Mouse (Mus musculus): Measurements from ENCODE around the gene Prdx2. TPM values are rescaled to one million over a fixed set of nuclear protein-coding genes. Genes with fewer than 3 reads are reported as not detected.

Prdx2 gene
- polyA plus RNA-seq, 1 experiment from 2014 or later = 1,255 TPM

DNA sequence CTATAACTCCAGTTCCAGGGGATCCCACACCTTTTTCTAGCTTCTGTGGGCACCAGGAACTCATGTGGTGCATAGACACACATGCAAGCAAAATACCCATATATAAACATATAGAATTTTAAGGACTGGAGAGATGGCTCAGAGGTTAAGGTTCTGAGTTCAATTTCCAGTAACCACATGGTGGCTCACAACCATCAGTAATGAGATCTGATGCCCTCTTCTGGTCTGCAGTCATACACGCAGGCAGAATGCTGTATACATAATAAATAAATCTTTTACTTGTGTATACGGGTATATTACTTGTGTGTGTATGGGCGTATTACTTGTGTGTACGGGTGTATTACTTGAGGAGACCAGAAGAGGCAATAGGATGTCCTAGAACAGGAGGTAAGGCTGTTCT lies 5.4 kb upstream of the Prdx2 start:
- Histone ChIP-seq H3K27ac (no peak overlapping the region), H3K9me3 (no peaks in the 10 kb centered on the region), H3K27me3 (ENCODE audit: poor library complexity, severe bottlenecking) (no peaks in the 10 kb centered on the region), H3K36me3 (replicated peaks) (peaks cover 51% of the 10 kb centered on the region), H3K4me3 (no peak overlapping the region), H3K4me1 (peaks cover 40% of the 10 kb centered on the region)
- 87% methylated on average over 4 of the region's 4 CpGs for WGBS
- DNase-seq (ENCODE audit: extremely low spot score, low spot score) = no peak

DNA sequence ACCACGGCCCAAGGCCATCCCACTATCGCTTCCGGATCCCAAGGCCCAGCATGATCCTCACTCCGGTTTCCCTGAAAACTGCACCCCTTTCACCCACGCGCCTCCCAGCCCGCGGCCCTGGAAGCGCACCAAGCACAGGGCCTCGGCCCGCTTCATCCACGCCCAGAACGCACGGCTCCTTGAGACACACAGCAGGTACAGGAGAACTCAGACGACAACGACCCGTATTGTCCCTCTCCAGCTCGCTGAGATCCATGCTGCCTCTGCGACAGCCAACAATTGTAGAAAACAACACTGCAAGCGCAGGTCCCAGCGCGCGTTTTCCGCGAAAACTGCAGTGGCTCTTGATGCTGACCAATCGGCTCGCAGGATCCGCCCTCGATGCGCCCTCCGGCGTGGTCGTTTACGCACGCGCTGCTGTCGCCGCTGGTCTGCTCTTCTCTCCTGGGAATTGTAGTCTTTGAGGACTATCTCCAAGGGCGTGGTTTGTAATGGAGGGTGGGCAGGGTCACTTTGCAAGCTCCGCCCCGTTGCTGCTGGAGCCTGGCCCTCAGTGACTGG lies 3.6 kb upstream of the Prdx2 start:
- under 1% methylated on average over 41 of the region's 41 CpGs for WGBS

GRCm38 (mm10) chr8:84966603-84967002 lies 2.8 kb upstream of the Prdx2 start:
- 52% methylated on average over 3 of the region's 3 CpGs for WGBS
- peaks cover 40% of the 10 kb centered on the region for H3K36me3 ChIP-seq (replicated peaks)

More for the DNA sequence above, 3.6 kb upstream of the Prdx2 start:
- Histone ChIP-seq H3K27me3 (ENCODE audit: poor library complexity, severe bottlenecking) (no peaks in the 10 kb centered on the region), H3K4me3 (peak overlapping the region; percentile 82), H3K9me3 (no peaks in the 10 kb centered on the region), H3K27ac (peak overlapping the region; percentile 86), H3K4me1 (peaks cover 48% of the 10 kb centered on the region), H3K36me3 (replicated peaks) (peaks cover 40% of the 10 kb centered on the region)
- peak; percentile 97 for DNase-seq (ENCODE audit: extremely low spot score, low spot score)

GRCm38 (mm10) chr8:84967532-84968304 lies 1.7 kb upstream of the Prdx2 start:
- peak overlapping the region; percentile 87; the same call in 1 of the 2 replicates for H3K4me3 ChIP-seq
- no peak for DNase-seq (ENCODE audit: extremely low spot score, low spot score)
- H3K4me1 ChIP-seq = peaks cover 60% of the 10 kb centered on the region
- WGBS = 88% methylated on average over 13 of the region's 13 CpGs
- H3K27ac ChIP-seq = no peak overlapping the region; the same call in 1 of the 2 replicates
- H3K9me3 ChIP-seq = no peaks in the 10 kb centered on the region
- peaks cover 40% of the 10 kb centered on the region for H3K36me3 ChIP-seq (replicated peaks)
- H3K27me3 ChIP-seq (ENCODE audit: poor library complexity, severe bottlenecking) = no peaks in the 10 kb centered on the region

More at GRCm38 (mm10) chr8:84966603-84967002, 2.8 kb upstream of the Prdx2 start:
- Histone ChIP-seq H3K4me3 (peak overlapping the region; percentile 82), H3K27me3 (ENCODE audit: poor library complexity, severe bottlenecking) (no peaks in the 10 kb centered on the region), H3K27ac (peak overlapping the region; percentile 86), H3K4me1 (peaks cover 56% of the 10 kb centered on the region), H3K9me3 (no peaks in the 10 kb centered on the region)
- DNase-seq (ENCODE audit: extremely low spot score, low spot score) = no peak

DNA sequence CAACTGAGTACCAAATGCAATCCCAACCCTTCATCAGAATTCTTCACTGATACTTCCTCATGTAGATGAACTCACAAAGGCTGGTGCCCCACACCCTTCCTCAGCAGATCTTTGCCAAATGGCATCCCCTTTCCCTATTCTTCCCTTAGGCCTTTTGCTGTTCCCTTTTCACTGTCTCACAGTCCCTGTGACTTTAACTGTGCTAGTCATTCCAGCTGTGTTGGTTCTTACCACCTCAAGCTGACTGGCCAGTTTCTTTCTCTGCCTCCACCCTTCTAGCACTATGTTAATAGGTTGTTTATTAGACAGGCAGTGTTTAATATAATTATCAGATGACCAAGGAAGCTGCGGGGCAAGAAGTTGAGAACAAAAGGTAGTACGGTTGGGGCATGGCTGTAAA lies 737 bp upstream of the Prdx2 start:
- Histone ChIP-seq H3K4me1 (peaks cover 60% of the 10 kb centered on the region), H3K27me3 (ENCODE audit: poor library complexity, severe bottlenecking) (no peaks in the 10 kb centered on the region), H3K9me3 (no peaks in the 10 kb centered on the region), H3K27ac (peak overlapping the region; percentile 98), H3K36me3 (replicated peaks) (peaks cover 42% of the 10 kb centered on the region), H3K4me3 (peak overlapping the region; percentile 87)
- DNase-seq (ENCODE audit: extremely low spot score, low spot score) = no peak
- WGBS = 38% methylated on average over 2 of the region's 2 CpGs

DNA sequence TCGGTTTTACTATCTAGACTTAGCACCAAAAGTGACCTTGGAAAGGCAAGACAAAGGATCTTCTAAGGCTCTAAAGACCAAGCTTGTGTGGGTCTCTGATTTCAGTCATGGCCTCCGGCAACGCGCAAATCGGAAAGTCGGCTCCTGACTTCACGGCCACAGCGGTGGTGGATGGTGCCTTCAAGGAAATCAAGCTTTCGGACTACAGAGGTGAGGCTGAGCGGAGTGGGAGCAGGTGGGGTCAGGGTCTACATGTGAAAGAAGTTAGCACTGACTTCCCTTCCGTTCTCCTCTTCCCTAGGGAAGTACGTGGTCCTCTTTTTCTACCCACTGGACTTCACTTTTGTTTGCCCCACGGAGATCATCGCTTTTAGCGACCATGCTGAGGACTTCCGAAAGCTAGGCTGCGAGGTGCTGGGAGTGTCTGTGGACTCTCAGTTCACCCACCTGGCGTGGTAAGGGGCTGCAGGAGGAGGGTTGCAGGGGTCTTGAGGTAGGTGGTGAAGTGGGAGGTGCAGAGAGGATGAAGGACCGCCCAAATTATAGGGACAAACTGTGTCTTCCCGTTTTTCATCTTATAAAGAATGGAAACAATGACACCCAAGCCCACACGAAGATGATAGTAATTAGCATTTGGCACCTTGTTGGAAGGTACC lies 876 bp downstream of the Prdx2 start:
- Histone ChIP-seq H3K27me3 (ENCODE audit: poor library complexity, severe bottlenecking) (no peaks in the 10 kb centered on the region), H3K4me3 (peak overlapping the region; percentile 87), H3K36me3 (replicated peaks) (peaks cover 50% of the 10 kb centered on the region), H3K9me3 (no peaks in the 10 kb centered on the region), H3K27ac (peak overlapping the region; percentile 98), H3K4me1 (peaks cover 56% of the 10 kb centered on the region)
- no peak for DNase-seq (ENCODE audit: extremely low spot score, low spot score)
- WGBS = 14% methylated on average over 21 of the region's 21 CpGs

DNA sequence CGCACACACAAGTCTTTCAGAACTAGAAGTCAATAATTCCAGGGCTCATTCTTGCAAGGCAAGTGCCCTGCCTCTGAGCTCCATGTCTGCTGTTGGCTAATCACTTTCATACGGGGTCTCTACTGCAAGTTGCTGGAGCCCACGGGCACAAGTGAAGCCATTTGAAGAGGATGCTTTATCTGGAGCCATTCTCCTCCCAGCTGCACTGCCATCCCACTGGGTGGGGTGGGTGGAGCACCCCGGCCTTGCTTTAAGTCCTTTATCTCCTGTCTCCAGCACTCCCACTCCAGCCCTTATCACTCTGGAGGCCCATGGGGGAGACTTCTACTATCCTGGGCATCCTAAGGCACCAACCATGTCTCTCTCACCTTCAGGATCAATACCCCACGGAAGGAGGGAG lies 1.5 kb downstream of the Prdx2 start:
- peak overlapping the region; percentile 98 for H3K27ac ChIP-seq
- peaks cover 58% of the 10 kb centered on the region for H3K4me1 ChIP-seq

DNA sequence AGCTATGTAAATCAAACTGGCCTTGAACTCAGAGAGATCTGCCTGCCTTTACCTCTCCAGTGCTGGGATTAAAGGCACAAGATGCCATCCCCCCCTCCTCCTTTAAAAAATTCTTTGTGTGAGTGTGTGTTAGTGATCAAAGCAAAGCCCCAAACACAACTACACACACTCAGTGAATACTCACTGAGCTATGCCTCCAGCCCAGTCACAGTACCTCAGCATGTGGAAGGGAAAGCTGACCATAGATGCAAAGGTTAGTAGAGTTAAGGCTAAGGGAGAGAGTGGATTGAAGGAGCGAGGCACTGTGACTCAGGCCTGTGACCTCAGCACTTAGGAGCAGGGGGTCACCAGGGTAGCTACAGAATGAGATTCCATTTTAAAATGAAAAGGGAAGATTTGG lies 3.7 kb downstream of the Prdx2 start:
- H3K4me3 ChIP-seq = no peak overlapping the region
- no peaks in the 10 kb centered on the region for H3K9me3 ChIP-seq
- peaks cover 15% of the 10 kb centered on the region for H3K27me3 ChIP-seq (ENCODE audit: poor library complexity, severe bottlenecking)
- peaks cover 50% of the 10 kb centered on the region for H3K36me3 ChIP-seq (replicated peaks)
- peaks cover 59% of the 10 kb centered on the region for H3K4me1 ChIP-seq
- H3K27ac ChIP-seq = no peak overlapping the region
- no peak for DNase-seq (ENCODE audit: extremely low spot score, low spot score)
- 77% methylated on average over 1 of the region's 1 CpGs for WGBS

More for the DNA sequence above, 1.5 kb downstream of the Prdx2 start:
- Histone ChIP-seq H3K4me3 (peak overlapping the region; percentile 87), H3K9me3 (no peaks in the 10 kb centered on the region), H3K27me3 (ENCODE audit: poor library complexity, severe bottlenecking) (no peaks in the 10 kb centered on the region), H3K36me3 (replicated peaks) (peaks cover 50% of the 10 kb centered on the region)
- DNase-seq (ENCODE audit: extremely low spot score, low spot score) = no peak
- 72% methylated on average over 5 of the region's 5 CpGs for WGBS

DNA sequence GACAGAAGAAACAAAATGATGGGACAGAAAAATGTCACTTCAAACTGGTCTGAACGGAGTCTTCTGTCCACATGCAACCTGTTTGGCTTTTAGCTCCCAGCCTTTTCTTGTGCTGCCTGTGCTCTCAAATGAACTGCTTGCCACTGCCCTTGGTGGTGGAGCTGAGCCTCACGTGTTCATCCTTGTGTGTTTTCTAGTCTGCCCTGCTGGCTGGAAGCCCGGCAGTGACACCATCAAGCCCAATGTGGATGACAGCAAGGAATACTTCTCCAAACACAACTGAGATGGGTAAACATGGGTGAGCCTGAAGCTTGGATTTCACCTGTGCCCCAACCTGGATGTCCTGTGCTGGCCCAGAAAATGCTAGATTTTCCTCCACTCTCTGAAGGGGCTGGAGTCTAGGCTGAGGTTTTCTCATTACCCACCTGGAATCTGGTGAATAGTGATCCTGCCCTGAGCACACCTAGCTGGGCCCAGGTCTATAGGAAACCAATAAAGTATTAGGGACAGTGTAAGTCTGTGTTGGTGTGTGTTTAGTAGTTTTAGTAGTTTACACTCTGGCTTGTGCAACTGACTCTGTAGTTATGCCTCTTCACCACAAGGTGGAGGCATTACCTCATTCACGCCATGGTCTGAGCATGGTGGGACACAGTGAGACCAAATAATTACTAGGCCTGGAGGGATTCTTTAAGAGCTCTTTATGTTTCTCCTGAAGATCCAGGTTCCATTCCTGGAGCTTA lies 4.6 kb downstream of the Prdx2 start:
- WGBS = 69% methylated on average over 4 of the region's 4 CpGs
- Histone ChIP-seq H3K27me3 (ENCODE audit: poor library complexity, severe bottlenecking) (peaks cover 24% of the 10 kb centered on the region), H3K4me1 (peaks cover 59% of the 10 kb centered on the region), H3K36me3 (replicated peaks) (peaks cover 50% of the 10 kb centered on the region), H3K9me3 (no peaks in the 10 kb centered on the region), H3K27ac (no peak overlapping the region), H3K4me3 (no peak overlapping the region)
- DNase-seq (ENCODE audit: extremely low spot score, low spot score) = peak; percentile 60

DNA sequence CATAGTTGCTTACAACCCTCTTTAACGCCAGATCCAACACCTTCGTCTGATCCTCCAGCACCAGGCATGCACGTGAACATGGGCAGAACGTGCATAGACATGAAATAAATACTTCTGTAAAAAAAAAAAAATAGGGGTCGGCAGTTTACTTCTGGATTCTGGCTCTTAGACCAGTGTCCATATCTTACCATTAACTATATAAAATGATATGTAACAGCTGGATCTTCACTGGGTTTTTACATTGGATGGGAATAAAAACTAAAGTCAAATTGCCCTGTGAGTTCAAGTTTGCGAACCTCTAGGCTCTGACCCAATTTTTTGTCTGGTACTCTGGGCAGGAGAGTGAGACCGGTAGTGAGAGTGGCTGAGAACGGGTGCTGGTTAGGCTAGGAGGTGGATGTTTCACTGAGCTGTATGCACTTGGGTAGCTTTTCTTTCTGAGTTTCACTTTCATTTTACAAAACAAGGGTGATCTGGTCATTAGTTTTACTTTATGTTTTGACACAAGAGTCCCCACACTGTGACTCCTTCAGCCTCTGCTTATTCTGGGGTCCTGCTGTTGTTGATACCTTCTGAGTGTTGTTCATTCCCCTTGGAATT lies 5.3 kb downstream of the Prdx2 start:
- WGBS = 83% methylated on average over 8 of the region's 8 CpGs
- H3K27ac ChIP-seq = no peak overlapping the region
- H3K4me1 ChIP-seq = peaks cover 65% of the 10 kb centered on the region
- H3K9me3 ChIP-seq = no peaks in the 10 kb centered on the region
- no peak for DNase-seq (ENCODE audit: extremely low spot score, low spot score)
- no peak overlapping the region for H3K4me3 ChIP-seq
- peaks cover 50% of the 10 kb centered on the region for H3K36me3 ChIP-seq (replicated peaks)
- peaks cover 31% of the 10 kb centered on the region for H3K27me3 ChIP-seq (ENCODE audit: poor library complexity, severe bottlenecking)

DNA sequence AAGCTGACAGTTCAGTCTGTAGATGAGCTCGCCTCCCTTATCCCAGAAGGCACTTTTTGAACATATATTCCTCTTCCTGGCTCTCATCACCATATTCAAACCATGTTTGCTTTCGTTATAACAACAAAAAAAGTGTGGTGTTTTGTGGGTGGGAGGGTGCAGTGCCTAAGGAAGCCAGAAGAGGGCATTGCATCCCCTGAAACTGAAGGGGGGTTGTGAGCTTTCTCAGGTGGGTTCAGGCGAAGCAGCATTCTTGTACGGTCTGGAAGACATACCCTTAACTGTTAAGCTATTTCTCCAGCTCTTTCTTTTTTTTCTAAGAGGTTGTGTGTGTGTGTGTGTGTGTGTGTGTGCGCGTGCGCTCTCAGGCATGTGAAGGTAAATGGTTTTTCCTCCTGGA lies 6.0 kb downstream of the Prdx2 start:
- Histone ChIP-seq H3K36me3 (replicated peaks) (peaks cover 48% of the 10 kb centered on the region), H3K27ac (no peak overlapping the region), H3K4me1 (peaks cover 70% of the 10 kb centered on the region)

More for the DNA sequence above, 6.0 kb downstream of the Prdx2 start:
- peaks cover 39% of the 10 kb centered on the region for H3K27me3 ChIP-seq (ENCODE audit: poor library complexity, severe bottlenecking)
- DNase-seq (ENCODE audit: extremely low spot score, low spot score) = peak; percentile 65
- no peaks in the 10 kb centered on the region for H3K9me3 ChIP-seq
- H3K4me3 ChIP-seq = peak overlapping the region; percentile 68; the same call in 1 of the 2 replicates
- 29% methylated on average over 7 of the region's 7 CpGs for WGBS

All from forebrain, embryonic 10.5 days (tissue).